Mouse (Mus musculus) embryonic stem cell, embryonic (primary cell): ENCODE data around the gene Tnfaip8l1.

Experiments used
- CTCF ChIA-PET, 4 experiments: fragments of 300-600 bp in 2 of 4; fragments of 350-600 bp in 2 of 4; sonication (Branson Sonifier 250); formaldehyde crosslinking; loops; one replicate each; lab custom pipeline; 2022; ENCODE audit warnings: inconsistent platforms in 2 of 4; lab: Charles Lee
- POLR2A ChIA-PET, 4 experiments: fragments of 300-600 bp in 2 of 4; fragments of 350-600 bp in 2 of 4; sonication (Branson Sonifier 250); formaldehyde crosslinking; loops; one replicate each; lab custom pipeline; 2022; ENCODE audit warnings: antibody characterized with exemption in 4 of 4, inconsistent platforms in 1 of 4; lab: Charles Lee

The Tnfaip8l1 gene

DNA sequence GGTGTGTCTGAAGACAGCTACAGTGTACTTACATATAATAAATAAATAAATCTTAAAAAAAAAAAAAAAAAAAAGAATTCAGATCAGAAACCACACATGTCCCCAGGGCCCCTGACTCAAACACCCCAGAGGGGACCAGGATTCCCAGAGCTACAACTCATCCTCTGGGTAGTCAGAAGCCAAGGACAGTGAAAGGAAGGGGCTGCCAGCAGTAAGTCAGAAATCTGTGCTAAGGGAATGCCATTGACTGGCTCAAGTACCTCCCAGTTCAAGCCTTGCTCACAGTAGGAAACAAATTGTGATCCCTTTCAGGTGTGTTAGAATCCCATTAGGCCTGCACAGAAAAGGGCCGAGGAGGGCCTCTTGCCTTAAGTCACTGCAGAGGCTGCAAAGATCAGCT lies 52.0 kb downstream of the Tnfaip8l1 start:
- CTCF ChIA-PET: interaction anchor here in 2 of 4 experiments (0.8 to 1.6 kb wide), 3 partner anchors 50 to 339 kb away, joined by 3 to 5 read pairs (median 3); no protein-coding TSS in a partner anchor
- POLR2A ChIA-PET: interaction anchor here in 3 of 4 experiments (0.6 to 1.4 kb wide), 4 partner anchors 11 to 89 kb away, joined by 3 read pairs; partner anchors contain the start of gene Uhrf1 (in 1 of the 3)

DNA sequence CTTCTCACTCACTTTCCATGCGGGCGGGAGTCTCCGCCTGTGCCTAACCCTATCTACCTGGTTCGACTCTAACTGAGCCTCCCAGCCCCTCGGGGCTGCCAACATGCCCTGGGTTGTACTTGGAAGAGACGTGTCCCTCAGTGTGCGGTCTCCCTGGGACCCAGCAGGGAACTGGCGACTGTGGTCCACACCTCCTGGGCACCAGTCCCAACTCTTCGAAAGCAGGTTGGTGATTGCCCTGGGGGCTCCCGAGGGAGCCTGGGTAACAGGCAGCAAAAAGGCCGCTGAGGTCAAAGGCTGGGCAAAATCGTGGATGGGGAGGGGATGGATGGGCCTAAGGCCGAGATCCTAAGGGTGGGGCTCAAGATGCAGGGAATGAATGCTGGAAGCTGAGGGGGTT lies 55.4 kb downstream of the Tnfaip8l1 start:
- CTCF ChIA-PET: interaction anchor here in 3 of 4 experiments (0.6 to 2.5 kb wide), 7 partner anchors 17 to 181 kb away, joined by 3 to 12 read pairs (median 4); partner anchors contain the start of genes Fem1a (in 1 of the 3) and Sh3gl1 (in 1 of the 3)
- POLR2A ChIA-PET: interaction anchor here (0.7 to 4.3 kb wide), 30 partner anchors 8 to 208 kb away, joined by 3 to 25 read pairs (median 6); partner anchors contain the start of genes Hdgfl2 (in 2 of the 4), Fem1a (in 1 of the 4) and Kdm4b (in 1 of the 4)

DNA sequence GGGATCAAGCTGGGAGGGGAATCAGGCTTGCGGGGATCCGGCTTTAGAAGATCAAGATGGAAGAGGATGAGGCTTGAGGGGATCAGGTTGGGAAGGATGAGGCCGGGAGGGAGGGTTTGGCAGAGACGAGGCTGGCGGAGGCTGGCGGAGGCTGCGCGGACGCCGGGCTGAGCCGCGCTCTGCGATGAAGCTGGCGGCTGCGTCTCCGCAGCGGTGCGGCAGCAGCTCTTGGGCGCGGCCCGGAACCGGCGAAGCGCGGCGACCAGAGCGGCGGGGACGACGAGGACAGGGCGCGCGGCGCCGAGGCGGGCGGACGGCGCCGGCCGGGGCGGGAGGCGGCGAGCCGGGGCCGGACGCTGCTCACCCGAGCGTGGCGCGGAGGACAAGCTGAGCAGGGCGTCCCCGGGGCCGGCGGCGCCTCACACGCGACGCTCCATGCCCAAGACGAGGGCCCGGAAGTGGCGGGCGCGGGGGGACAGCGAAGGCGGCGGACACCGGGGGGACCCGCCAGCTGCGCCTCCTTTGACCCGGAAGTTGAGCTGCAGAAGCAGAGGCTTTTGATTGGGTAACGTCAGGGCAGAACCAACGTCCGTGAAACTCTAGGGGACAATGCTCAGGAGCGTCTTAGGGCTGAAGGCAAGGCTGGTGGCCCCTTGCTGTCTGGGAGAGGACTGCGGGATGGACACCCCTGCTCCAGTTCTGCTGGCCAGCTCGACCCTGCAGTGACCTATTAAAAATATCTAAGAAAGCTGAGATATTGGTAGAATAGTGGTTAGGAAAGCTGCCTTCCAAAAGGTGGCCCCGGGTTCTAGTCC lies 56.3 kb downstream of the Tnfaip8l1 start, which contains the start of gene Dpp9:
Gene Dpp9 (minus strand): TSS at position 529 of the 815 bp plus-strand sequence.
- CTCF ChIA-PET: interaction anchor here (0.5 to 3.0 kb wide), 25 partner anchors 11 to 273 kb away, joined by 3 to 27 read pairs (median 4); partner anchors contain the start of genes Fem1a (in 1 of the 4), Sh3gl1 (in 1 of the 4) and Yju2 (in 1 of the 4)
- POLR2A ChIA-PET: interaction anchor here (0.6 to 4.3 kb wide), 78 partner anchors 8 to 615 kb away, joined by 3 to 25 read pairs (median 4); partner anchors contain the start of genes Chaf1a (in 2 of the 4), Hdgfl2 (in 2 of the 4), Ebi3 (in 1 of the 4) and Fem1a (in 1 of the 4)

DNA sequence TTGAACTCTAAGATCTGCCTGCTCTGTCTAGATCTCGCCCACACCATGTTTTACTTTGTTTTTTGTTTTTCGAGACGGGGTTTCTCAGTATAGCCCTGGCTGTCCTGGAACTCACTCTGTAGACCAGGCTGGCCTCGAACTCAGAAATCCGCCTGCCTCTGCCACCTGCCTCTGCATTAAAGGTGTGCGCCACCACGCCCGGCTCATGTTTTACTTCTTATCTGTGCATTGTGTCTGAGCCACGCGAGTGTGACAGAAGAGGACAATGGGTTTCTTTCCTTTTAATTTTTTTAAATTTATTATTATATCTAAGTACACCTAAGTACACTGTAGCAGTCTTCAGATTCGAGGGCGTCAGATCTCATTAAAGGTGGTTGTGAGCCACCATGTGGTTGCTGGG lies 57.0 kb downstream of the Tnfaip8l1 start:
- CTCF ChIA-PET: interaction anchor here (0.6 to 3.0 kb wide), 15 partner anchors 12 to 183 kb away, joined by 3 to 27 read pairs (median 5); partner anchors contain the start of genes Fem1a (in 1 of the 4) and Sh3gl1 (in 1 of the 4)
- POLR2A ChIA-PET: interaction anchor here (0.6 to 4.3 kb wide), 57 partner anchors 8 to 267 kb away, joined by 3 to 25 read pairs (median 4); partner anchors contain the start of genes Chaf1a (in 2 of the 4), Hdgfl2 (in 2 of the 4), Ebi3 (in 1 of the 4) and Fem1a (in 1 of the 4)

DNA sequence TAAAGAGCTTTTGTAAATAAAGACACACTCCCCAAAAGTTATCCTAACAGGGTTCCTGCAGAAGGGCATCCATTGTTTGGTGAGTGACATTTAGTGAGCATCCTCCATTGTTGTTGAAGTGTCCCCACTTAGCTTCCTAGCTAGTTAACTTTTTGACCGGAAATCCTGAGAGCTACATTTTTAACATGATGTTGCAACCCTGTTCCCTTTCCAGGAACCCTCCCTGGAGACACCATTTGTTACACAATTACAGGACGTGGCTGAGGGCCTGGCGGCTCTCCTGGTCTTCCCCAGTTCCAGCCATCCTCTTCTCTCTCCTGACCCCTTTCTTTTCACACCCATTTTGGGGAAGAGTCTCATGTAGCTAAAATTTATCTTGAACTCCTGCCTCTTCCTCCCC lies 57.5 kb downstream of the Tnfaip8l1 start:
- CTCF ChIA-PET: interaction anchor here in 3 of 4 experiments (0.9 to 3.0 kb wide), 6 partner anchors 19 to 151 kb away, joined by 3 to 27 read pairs (median 9); partner anchors contain the start of gene Fem1a (in 1 of the 3)
- POLR2A ChIA-PET: interaction anchor here in 2 of 4 experiments (0.9 to 4.3 kb wide), 12 partner anchors 10 to 180 kb away, joined by 3 to 25 read pairs (median 4); partner anchors contain the start of genes Fem1a (in 1 of the 2) and Hdgfl2 (in 1 of the 2)
